Mouse (Mus musculus): ENCODE results near the gene Adamts4. TPM values are rescaled to one million over a fixed set of nuclear protein-coding genes. Genes with fewer than 3 reads are reported as not detected.

Gene Adamts4
- polyA plus RNA-seq (2014; fragmentation: Illumina TruSeq; extraction: RNeasy Lipid Tissue Mini Kit (QIAGEN cat#74804); ENCODE audit: insufficient read depth, low read depth, low replicate concordance), result 0.31 TPM

GRCm38 (mm10) chr1:171249913-171250600, at the start of gene Adamts4:
Gene Adamts4 (plus strand): TSS chr1:171250421.

GRCm38 (mm10) chr1:171213801-171214496, 36.3 kb upstream of the Adamts4 start, which contains the start of gene Nr1i3:
Gene Nr1i3 (plus strand): TSS chr1:171213970.

DNA sequence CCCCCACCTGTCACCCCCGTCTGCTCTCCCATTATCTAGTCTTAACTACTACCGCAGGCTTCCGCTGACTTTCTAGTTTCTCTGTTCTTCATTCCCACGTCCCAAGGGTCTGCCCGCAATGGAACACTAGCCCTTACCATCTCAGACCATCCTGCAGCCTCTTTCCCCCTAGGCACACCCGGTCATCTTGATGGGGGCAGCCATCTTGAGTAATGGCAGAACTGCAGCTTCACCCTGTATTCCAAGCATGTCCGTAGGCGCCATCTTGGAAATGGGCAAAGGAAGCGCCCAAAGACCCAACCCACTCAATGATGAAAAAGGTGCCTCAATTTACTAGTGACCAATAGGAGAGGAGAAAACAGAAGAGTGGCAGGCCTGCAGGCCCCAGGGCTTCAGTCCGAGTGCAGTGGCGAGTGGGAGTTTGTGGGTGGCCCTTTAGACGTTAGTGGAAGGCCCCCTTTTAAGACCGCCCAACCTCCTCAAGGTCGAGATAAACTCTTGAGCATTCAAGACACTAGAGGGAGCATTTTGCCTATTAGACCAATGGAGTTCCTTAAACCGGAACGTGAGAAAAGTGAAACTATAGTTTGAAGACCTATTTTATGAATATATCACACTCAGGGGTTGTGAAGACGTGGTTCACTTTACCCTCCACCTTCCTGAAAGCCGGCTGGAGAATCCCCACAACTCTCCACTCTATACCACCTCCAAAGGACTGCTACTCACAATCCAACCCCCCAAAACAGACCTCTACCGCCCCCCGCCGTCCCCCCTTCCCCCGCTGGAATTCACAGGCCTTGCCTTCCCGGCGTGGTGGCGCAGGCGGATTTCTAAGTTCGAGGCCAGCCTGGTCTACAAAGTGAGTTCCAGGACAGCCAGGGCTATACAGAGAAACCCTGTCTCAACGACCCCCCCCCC, 27.7 kb upstream of the Adamts4 start, which contains the start of gene Tomm40l:
TSS of gene Tomm40l (minus strand) at position 277 of the 918 bp plus-strand sequence.

DNA sequence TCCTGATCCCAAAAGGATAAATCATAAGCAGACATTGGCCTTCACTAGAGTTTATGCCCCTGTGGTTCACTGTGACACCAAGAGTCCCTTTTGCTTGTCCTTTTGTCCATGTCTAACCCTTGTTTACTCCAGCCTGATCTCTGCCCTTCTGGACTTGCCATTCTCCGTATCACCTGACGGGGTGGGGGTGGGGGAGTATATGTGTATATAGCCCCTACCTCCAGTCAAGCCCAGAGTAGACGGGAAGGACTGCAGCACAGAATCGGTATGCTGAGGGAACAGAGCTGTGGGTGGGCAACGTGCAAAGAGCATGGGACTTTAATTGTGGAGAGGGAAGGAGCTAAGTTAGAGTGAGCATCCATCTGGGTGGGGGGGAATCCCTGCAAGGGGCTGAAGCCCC, 25.4 kb upstream of the Adamts4 start, which contains the start of gene Apoa2:
TSS of gene Apoa2 (plus strand) at position 198 of the 400 bp plus-strand sequence.

GRCm38 (mm10) chr1:171234126-171234525, 16.1 kb upstream of the Adamts4 start, which contains the start of gene Fcer1g:
Gene Fcer1g (minus strand): TSS chr1:171234365.

DNA sequence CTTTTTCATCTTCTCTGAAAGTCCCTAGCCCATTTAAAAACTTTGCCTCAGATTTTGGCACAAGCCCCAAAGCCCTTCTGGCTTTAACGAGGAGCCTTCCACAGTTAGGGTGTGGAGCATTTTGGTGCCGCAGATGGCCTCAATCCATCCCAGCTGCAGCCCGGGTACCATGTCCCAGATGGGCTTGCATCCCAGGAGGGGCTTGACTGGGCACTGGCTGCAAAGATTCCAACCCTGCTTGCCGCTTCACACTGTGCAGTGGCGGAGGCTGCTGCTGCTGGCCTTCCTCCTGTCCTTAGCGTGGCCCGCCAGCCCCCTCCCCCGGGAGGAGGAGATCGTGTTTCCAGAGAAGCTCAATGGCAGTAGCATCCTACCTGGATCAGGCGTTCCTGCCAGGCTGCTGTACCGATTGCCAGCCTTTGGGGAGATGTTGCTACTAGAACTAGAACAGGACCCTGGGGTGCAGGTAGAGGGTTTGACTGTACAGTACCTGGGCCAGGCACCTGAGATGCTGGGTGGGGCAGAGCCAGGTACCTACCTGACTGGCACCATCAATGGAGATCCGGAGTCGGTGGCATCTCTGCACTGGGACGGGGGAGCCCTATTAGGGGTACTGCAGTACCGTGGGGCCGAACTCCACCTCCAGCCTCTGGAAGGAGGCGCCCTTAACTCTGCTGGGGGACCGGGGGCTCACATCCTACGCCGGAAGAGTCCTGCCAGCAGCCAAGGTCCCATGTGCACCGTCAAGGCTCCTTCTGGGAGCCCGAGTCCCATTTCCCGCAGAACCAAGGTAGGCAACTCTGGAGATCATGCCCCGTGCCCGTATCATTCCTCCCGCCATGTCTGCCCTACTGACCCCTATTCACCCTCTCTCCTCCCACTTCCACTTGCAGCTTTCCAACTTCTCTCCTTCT, 716 bp downstream of the Adamts4 start, which contains the start of gene Ndufs2:
TSS of gene Ndufs2 (minus strand) at position 709 of the 914 bp plus-strand sequence.

DNA sequence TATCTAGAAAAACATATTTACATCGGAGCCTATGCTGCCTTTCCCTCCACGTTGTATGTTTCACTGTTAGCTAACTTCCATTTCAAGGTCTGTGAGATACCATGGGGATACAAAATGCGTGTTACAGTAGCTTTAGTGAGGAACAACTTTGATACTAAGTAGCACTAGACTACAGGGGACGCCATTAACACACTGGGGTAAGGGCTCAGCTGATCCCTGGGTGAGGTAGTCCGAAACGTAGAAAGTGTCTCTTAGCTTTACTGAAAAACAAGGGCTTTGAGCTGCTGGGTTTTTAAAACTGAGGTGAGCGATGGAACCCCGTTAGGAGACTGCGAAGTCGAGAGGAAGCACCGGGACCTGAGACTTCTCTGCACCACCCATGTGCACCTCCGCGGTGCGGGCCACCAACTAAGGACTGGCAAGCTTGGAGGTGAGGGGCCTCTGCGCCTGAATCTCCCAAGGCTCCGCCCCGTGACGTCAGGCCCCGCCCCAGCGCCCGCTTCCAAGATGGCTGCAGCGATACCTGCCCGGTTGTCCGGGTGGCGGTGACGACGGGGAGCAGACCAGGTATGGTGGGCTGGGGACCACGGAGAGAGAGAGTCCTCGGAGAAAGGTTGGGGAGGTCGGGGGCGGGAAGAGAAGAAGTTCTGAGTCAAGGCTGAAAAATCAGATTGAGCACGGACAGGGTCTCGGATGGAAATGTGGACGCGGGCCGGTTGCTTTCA, 19.8 kb downstream of the Adamts4 start, which contains the start of gene B4galt3:
TSS of gene B4galt3 (plus strand) at position 481 of the 725 bp plus-strand sequence.

GRCm38 (mm10) chr1:171280916-171281527, 30.8 kb downstream of the Adamts4 start, which contains the start of gene Ppox:
Gene Ppox (minus strand): TSS chr1:171281186.

GRCm38 (mm10) chr1:171287136-171288081, 37.2 kb downstream of the Adamts4 start, which contains the start of gene Usp21:
Gene Usp21 (minus strand): TSS chr1:171287991.

DNA sequence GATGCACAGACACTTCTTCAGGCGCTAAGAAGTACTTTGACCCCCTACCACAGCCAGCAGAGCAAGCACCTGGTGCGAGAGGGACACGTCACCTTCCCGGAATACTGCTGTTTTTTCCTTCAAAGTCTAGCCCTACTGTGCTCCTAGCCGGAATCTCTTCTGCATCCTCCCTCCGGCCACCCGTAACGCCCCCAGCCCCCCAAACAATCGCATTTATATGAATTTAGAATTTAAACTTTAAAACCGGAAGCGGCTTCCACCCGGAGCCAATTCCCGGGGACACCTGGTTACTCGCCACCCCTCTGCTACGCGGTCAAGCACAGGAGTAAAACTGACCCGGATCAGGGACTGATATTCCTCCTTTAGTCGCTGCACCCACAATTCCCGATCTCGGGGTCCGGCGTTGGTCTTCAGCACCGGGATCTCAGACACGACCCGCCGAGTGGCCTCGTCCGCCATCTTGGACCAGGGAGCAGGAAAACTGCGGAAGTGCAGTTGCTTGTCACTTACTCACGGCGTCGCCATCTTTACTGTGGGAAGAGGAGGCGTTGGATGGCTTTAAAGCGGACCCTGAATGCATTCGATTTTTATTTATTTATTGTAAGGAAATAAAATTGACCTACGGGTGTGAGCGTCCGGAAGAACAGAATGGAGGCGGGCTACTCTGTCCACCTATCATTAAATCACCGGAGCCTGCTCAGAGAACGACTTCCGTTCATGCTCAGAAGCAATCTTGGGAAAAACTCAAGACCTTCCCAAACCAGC, 44.3 kb downstream of the Adamts4 start, which contains the start of gene Ufc1:
TSS of gene Ufc1 (minus strand) at position 727 of the 765 bp plus-strand sequence.

Other genes with a start within 250 kb of the Adamts4 start
- gene Fcgr4, start 231.5 kb upstream of the Adamts4 start, polyA plus RNA-seq (2014; fragmentation: Illumina TruSeq; extraction: RNeasy Lipid Tissue Mini Kit (QIAGEN cat#74804); ENCODE audit: insufficient read depth, low read depth, low replicate concordance), result 11.0 TPM
- 45.4 TPM for gene Fcgr3, start 185.5 kb upstream of the Adamts4 start, polyA plus RNA-seq (2014; fragmentation: Illumina TruSeq; extraction: RNeasy Lipid Tissue Mini Kit (QIAGEN cat#74804); ENCODE audit: insufficient read depth, low read depth, low replicate concordance)
- gene Cfap126, start 136.5 kb upstream of the Adamts4 start, polyA plus RNA-seq (2014; fragmentation: Illumina TruSeq; extraction: RNeasy Lipid Tissue Mini Kit (QIAGEN cat#74804); ENCODE audit: insufficient read depth, low read depth, low replicate concordance), result 47.9 TPM
- gene Sdhc, start 99.8 kb upstream of the Adamts4 start, polyA plus RNA-seq (2014; fragmentation: Illumina TruSeq; extraction: RNeasy Lipid Tissue Mini Kit (QIAGEN cat#74804); ENCODE audit: insufficient read depth, low read depth, low replicate concordance), result 105 TPM
- gene Mpz, start 99.7 kb upstream of the Adamts4 start, polyA plus RNA-seq (2014; fragmentation: Illumina TruSeq; extraction: RNeasy Lipid Tissue Mini Kit (QIAGEN cat#74804); ENCODE audit: insufficient read depth, low read depth, low replicate concordance), result 6.1 TPM
- 93.6 TPM for gene Pcp4l1, start 54.2 kb upstream of the Adamts4 start, polyA plus RNA-seq (2014; fragmentation: Illumina TruSeq; extraction: RNeasy Lipid Tissue Mini Kit (QIAGEN cat#74804); ENCODE audit: insufficient read depth, low read depth, low replicate concordance)
- 0.08 TPM for gene Nr1i3, start 36.5 kb upstream of the Adamts4 start, polyA plus RNA-seq (2014; fragmentation: Illumina TruSeq; extraction: RNeasy Lipid Tissue Mini Kit (QIAGEN cat#74804); ENCODE audit: insufficient read depth, low read depth, low replicate concordance)
- gene Tomm40l, start 27.9 kb upstream of the Adamts4 start, polyA plus RNA-seq (2014; fragmentation: Illumina TruSeq; extraction: RNeasy Lipid Tissue Mini Kit (QIAGEN cat#74804); ENCODE audit: insufficient read depth, low read depth, low replicate concordance), result 41.1 TPM
- gene Apoa2, start 25.4 kb upstream of the Adamts4 start, polyA plus RNA-seq (2014; fragmentation: Illumina TruSeq; extraction: RNeasy Lipid Tissue Mini Kit (QIAGEN cat#74804); ENCODE audit: insufficient read depth, low read depth, low replicate concordance), result 2.2 TPM
- 156 TPM for gene Fcer1g, start 16.1 kb upstream of the Adamts4 start, polyA plus RNA-seq (2014; fragmentation: Illumina TruSeq; extraction: RNeasy Lipid Tissue Mini Kit (QIAGEN cat#74804); ENCODE audit: insufficient read depth, low read depth, low replicate concordance)
- gene Ndufs2, start 967 bp downstream of the Adamts4 start, polyA plus RNA-seq (2014; fragmentation: Illumina TruSeq; extraction: RNeasy Lipid Tissue Mini Kit (QIAGEN cat#74804); ENCODE audit: insufficient read depth, low read depth, low replicate concordance), result 133 TPM
- gene B4galt3, start 19.9 kb downstream of the Adamts4 start, polyA plus RNA-seq (2014; fragmentation: Illumina TruSeq; extraction: RNeasy Lipid Tissue Mini Kit (QIAGEN cat#74804); ENCODE audit: insufficient read depth, low read depth, low replicate concordance), result 23.0 TPM
- gene Ppox, start 30.8 kb downstream of the Adamts4 start, polyA plus RNA-seq (2014; fragmentation: Illumina TruSeq; extraction: RNeasy Lipid Tissue Mini Kit (QIAGEN cat#74804); ENCODE audit: insufficient read depth, low read depth, low replicate concordance), result 20.3 TPM
- gene Usp21, start 37.6 kb downstream of the Adamts4 start, polyA plus RNA-seq (2014; fragmentation: Illumina TruSeq; extraction: RNeasy Lipid Tissue Mini Kit (QIAGEN cat#74804); ENCODE audit: insufficient read depth, low read depth, low replicate concordance), result 24.7 TPM
- gene Ufc1, start 44.6 kb downstream of the Adamts4 start, polyA plus RNA-seq (2014; fragmentation: Illumina TruSeq; extraction: RNeasy Lipid Tissue Mini Kit (QIAGEN cat#74804); ENCODE audit: insufficient read depth, low read depth, low replicate concordance), result 102 TPM
- 26.5 TPM for gene Dedd, start 78.7 kb downstream of the Adamts4 start, polyA plus RNA-seq (2014; fragmentation: Illumina TruSeq; extraction: RNeasy Lipid Tissue Mini Kit (QIAGEN cat#74804); ENCODE audit: insufficient read depth, low read depth, low replicate concordance)
- 33.3 TPM for gene Nit1, start 95.2 kb downstream of the Adamts4 start, polyA plus RNA-seq (2014; fragmentation: Illumina TruSeq; extraction: RNeasy Lipid Tissue Mini Kit (QIAGEN cat#74804); ENCODE audit: insufficient read depth, low read depth, low replicate concordance)
- gene Pfdn2, start 95.2 kb downstream of the Adamts4 start, polyA plus RNA-seq (2014; fragmentation: Illumina TruSeq; extraction: RNeasy Lipid Tissue Mini Kit (QIAGEN cat#74804); ENCODE audit: insufficient read depth, low read depth, low replicate concordance), result 79.6 TPM
- 1.1 TPM for gene Klhdc9, start 110.4 kb downstream of the Adamts4 start, polyA plus RNA-seq (2014; fragmentation: Illumina TruSeq; extraction: RNeasy Lipid Tissue Mini Kit (QIAGEN cat#74804); ENCODE audit: insufficient read depth, low read depth, low replicate concordance)
- 6.3 TPM for gene Nectin4, start 119.7 kb downstream of the Adamts4 start, polyA plus RNA-seq (2014; fragmentation: Illumina TruSeq; extraction: RNeasy Lipid Tissue Mini Kit (QIAGEN cat#74804); ENCODE audit: insufficient read depth, low read depth, low replicate concordance)
- 9.8 TPM for gene Arhgap30, start 138.5 kb downstream of the Adamts4 start, polyA plus RNA-seq (2014; fragmentation: Illumina TruSeq; extraction: RNeasy Lipid Tissue Mini Kit (QIAGEN cat#74804); ENCODE audit: insufficient read depth, low read depth, low replicate concordance)
- 86.9 TPM for gene Usf1, start 160.9 kb downstream of the Adamts4 start, polyA plus RNA-seq (2014; fragmentation: Illumina TruSeq; extraction: RNeasy Lipid Tissue Mini Kit (QIAGEN cat#74804); ENCODE audit: insufficient read depth, low read depth, low replicate concordance)
- gene Tstd1, start 168.5 kb downstream of the Adamts4 start, polyA plus RNA-seq (2014; fragmentation: Illumina TruSeq; extraction: RNeasy Lipid Tissue Mini Kit (QIAGEN cat#74804); ENCODE audit: insufficient read depth, low read depth, low replicate concordance), result 19.4 TPM
- gene F11r, start 187.1 kb downstream of the Adamts4 start, polyA plus RNA-seq (2014; fragmentation: Illumina TruSeq; extraction: RNeasy Lipid Tissue Mini Kit (QIAGEN cat#74804); ENCODE audit: insufficient read depth, low read depth, low replicate concordance), result 120 TPM